Mouse (Mus musculus) liver, embryonic 14.5 days (tissue): ENCODE data around the gene Cdt1.

Experiments used
- CTCF ChIP-seq: IDR thresholded peaks from 2 replicates; pipeline ENCODE4 v1.5.1; 2016; ENCODE audit warnings: antibody characterized with exemption, low read depth, control low read depth
- EP300 ChIP-seq: IDR thresholded peaks from 2 replicates; pipeline ENCODE4 v1.6.1; 2016; ENCODE audit warnings: antibody characterized with exemption, low read depth

- TF ChIP-seq EP300: no peak
- TF ChIP-seq CTCF: no peak
These were observed 3.2 kb upstream of the Cdt1 start for GRCm38 (mm10) chr8:122564363-122565352.
